Mouse (Mus musculus): ENCODE measurements around the gene Hps1.

GRCm38 (mm10) chr19:42785562-42786220, 5.9 kb upstream of the Hps1 start:
- TF ChIP-seq CTCF (conservative IDR thresholded peaks at IDR 0.05; ENCODE audit: low read length) (no peak), POU5F1 (IDR thresholded peaks at IDR 0.05; ENCODE audit: borderline replicate concordance, low read length) (no peak)
